Mouse (Mus musculus) natural killer cell, adult 2 months (primary cell): ENCODE results near the gene Polr1d.

Experiments
- DNase-seq, 2 experiments: peaks; one replicate each; pipeline ENCODE4 v3.0.0; 2022; ENCODE audit warnings: low spot score in 2 of 2

Gene Polr1d

DNA sequence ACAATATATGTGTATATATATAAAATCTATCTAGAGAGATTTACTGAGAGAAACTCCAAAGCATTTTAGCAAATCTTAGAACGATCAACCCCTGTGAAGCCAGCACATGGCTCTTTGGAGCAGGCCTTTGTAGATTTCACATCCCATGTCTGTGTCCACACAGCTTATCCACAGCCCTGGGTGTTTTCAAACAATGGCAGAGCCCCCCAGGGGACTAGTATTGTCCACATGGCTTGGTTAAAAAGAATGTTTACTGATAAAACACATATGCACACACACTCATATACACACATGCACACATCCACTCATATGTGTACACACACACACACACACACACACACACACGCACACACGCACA is 58.2 kb downstream of the Polr1d start:
- no peak for DNase-seq

DNA sequence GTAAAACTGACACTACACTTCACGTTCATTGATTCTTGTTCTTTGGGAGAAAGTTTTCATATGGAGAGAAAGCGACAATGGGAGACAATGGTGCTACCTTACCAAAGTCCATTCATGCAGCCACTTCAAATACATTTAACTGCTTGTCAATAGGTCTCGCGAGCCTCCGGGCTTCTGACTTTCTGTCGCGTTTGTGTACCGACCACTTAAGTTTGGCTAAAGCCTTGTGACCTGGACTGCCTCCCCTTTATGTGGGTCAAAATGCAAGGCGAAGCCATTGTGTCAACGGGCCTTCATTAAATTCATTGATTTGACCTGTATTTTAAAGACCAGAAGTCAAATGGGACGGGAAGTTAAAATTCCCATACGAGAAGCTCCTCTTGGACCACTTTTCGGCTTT is 59.1 kb downstream of the Polr1d start:
- no peak for DNase-seq

GRCm38 (mm10) chr5:147147340-147147739 is 70.5 kb downstream of the Polr1d start:
- DNase-seq = peak; percentile 11 to 21

- no peak for DNase-seq
These were observed 78.0 kb downstream of the Polr1d start for GRCm38 (mm10) chr5:147154806-147155371.

DNA sequence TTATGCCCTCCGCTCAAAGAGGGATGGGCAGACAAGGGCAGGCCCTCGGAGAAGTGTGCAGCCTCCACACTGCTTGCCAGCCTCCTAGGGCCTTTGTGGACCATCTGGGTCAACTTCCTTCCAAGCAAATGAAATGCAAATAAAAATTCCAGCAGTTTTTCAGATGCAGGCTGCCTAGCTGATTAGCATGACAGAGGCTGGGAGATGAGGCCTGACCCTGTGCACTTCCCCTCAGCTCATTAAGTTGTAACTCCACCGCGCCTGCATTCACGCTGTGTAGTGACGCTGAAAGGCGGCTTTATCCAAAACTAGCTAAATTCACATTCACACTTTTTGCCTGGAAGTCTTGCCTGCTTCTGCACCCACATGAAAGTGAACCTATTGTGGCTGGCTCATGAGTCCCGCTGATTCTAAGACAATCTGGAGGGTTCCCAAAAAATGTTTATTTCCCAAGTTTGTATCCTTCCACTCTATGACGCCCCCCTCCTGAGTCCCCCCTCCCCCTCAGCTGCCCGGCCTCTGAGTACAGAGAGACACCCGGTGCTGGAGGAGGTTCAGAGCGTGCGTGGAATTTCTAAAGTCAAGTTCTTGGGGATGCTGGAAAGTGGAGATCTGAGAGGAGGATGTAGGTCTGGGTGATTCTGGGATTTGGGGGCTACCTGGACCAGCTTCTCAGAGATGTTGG is 78.7 kb downstream of the Polr1d start:
- no peak for DNase-seq

DNA sequence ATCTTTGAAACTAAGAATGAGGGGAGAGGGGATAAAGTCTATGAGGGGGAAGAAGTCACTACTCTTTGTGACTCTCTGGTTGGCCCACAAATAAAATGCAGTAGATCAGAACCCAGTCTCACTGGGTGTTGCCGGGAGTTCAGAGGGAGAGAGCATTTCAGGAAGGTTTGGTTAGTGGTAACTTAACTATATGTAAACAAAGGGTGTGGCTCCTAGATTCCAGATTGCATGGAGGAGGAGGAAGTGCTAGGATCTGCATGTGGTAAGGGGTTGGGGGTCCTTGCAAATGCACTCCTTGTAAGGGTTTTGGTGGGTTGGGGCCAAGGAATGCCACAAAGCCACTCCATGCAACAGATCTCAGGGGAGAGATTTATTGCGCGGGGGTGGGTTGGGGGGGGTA is 79.5 kb downstream of the Polr1d start:
- no peak for DNase-seq

- no peak for DNase-seq
These were observed 80.6 kb downstream of the Polr1d start for GRCm38 (mm10) chr5:147157441-147157840.

DNA sequence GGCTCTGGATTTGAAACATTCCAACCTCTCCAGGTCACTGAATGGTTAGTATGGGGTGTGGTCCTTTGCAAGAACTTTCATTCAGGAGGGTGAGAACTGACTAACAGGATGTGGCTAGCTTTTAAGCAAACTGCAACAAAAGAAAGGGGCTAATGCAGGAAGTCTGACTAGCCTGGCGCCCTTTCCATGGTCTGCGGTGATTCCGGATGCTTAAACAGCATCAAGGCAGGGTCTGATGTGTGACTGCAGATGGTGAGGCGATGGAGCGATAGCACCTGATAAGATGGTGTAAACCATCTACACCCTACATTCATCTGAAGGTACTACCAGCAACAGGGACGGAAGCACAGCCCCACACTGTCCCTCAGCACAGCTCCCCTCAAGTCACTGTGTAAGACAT is 82.5 kb downstream of the Polr1d start:
- peak; percentile 60 to 72 for DNase-seq

GRCm38 (mm10) chr5:147159792-147160191 is 82.9 kb downstream of the Polr1d start:
- DNase-seq = no peak
